Mouse (Mus musculus) T-helper 2 cell (primary cell): Measurements from ENCODE around the gene Vamp8.

Source experiments
- in situ Hi-C: fragments of 300-600 bp; cut with MboI, MseI; formaldehyde crosslinking; loops from one replicate; pipeline ENCODE4 v1.15.1; 2025; ENCODE audit warnings: high pct_unique_total_duplicates

The Vamp8 gene

GRCm38 (mm10) chr6:72389941-72390771 is at the start of gene Vamp8:
Gene Vamp8 (minus strand): TSS chr6:72390703.
- in situ Hi-C loops = no loop called here

GRCm38 (mm10) chr6:72439355-72440185 is 49.1 kb upstream of the Vamp8 start, which contains the start of gene Mat2a:
Gene Mat2a (minus strand): TSS chr6:72439558.
- in situ Hi-C loops = no loop called here

GRCm38 (mm10) chr6:72438862-72439354 is 48.4 kb upstream of the Vamp8 start:
- in situ Hi-C loops = no loop called here

- in situ Hi-C loops = no loop called here
Measured at GRCm38 (mm10) chr6:72438226-72438625, 47.7 kb upstream of the Vamp8 start.

- in situ Hi-C loops = no loop called here
Measured at GRCm38 (mm10) chr6:72432153-72432552, 41.6 kb upstream of the Vamp8 start.

GRCm38 (mm10) chr6:72430989-72431921 is 40.8 kb upstream of the Vamp8 start:
- in situ Hi-C loops = no loop called here

- in situ Hi-C loops = loop anchor here (5.0 to 10.0 kb wide), 2 partner anchors 96 to 138 kb away; partner anchors contain the start of gene Sh2d6
Measured at GRCm38 (mm10) chr6:72429061-72429842, 38.7 kb upstream of the Vamp8 start.

- in situ Hi-C loops = loop anchor here (5.0 to 10.0 kb wide), 2 partner anchors 97 to 139 kb away; partner anchors contain the start of gene Sh2d6
Measured at GRCm38 (mm10) chr6:72428036-72428435, 37.5 kb upstream of the Vamp8 start.

- in situ Hi-C loops = loop anchor here (5.0 to 10.0 kb wide), 2 partner anchors 99 to 142 kb away; partner anchors contain the start of gene Sh2d6
Measured at GRCm38 (mm10) chr6:72425646-72426045, 35.1 kb upstream of the Vamp8 start.

GRCm38 (mm10) chr6:72420901-72421300 is 30.4 kb upstream of the Vamp8 start:
- in situ Hi-C loops = loop anchor here (10.0 kb wide), 1 partner anchor 104 kb away; the partner anchor contains the start of gene Sh2d6

GRCm38 (mm10) chr6:72419806-72420205 is 29.3 kb upstream of the Vamp8 start:
- in situ Hi-C loops = loop anchor here (10.0 kb wide), 1 partner anchor 105 kb away; the partner anchor contains the start of gene Sh2d6

GRCm38 (mm10) chr6:72418279-72418678 is 27.8 kb upstream of the Vamp8 start:
- in situ Hi-C loops = no loop called here

GRCm38 (mm10) chr6:72415964-72416772 is 25.7 kb upstream of the Vamp8 start:
- in situ Hi-C loops = no loop called here

- in situ Hi-C loops = no loop called here
Measured at GRCm38 (mm10) chr6:72415181-72415580, 24.7 kb upstream of the Vamp8 start.

GRCm38 (mm10) chr6:72414076-72414756 is 23.7 kb upstream of the Vamp8 start, which contains the start of gene Ggcx:
Gene Ggcx (plus strand): TSS chr6:72414308.
- in situ Hi-C loops = no loop called here

GRCm38 (mm10) chr6:72410518-72410917 is 20.0 kb upstream of the Vamp8 start:
- in situ Hi-C loops = no loop called here

- in situ Hi-C loops = no loop called here
Measured at GRCm38 (mm10) chr6:72410003-72410402, 19.5 kb upstream of the Vamp8 start.

- in situ Hi-C loops = no loop called here
Measured at GRCm38 (mm10) chr6:72409567-72409966, 19.1 kb upstream of the Vamp8 start.
